Mouse (Mus musculus): ENCODE data around the gene Gm5767. TPM values are rescaled to one million over a fixed set of nuclear protein-coding genes. Genes with fewer than 3 reads are reported as not detected.

Gm5767 gene
- total and polyA plus RNA-seq, 3 experiments: not detected

- Histone ChIP-seq H3K4me1 (ENCODE audit: control insufficient read depth in 1 of 2, insufficient read depth in 2 of 2, low read length in 2 of 2) (peaks cover 6 to 17% of the 10 kb centered on the region in 2 experiments), H3K79me2 (ENCODE audit: control insufficient read depth, insufficient read depth, low read length, poor library complexity) (no peaks in the 10 kb centered on the region; the same call in 1 of the 2 replicates), H3K4me3 (ENCODE audit: control insufficient read depth in 1 of 2, insufficient read depth in 1 of 2, low read depth in 2 of 2, low read length in 2 of 2) (no peak overlapping the region), H3K9me3 (replicated peaks; ENCODE audit: insufficient read depth, low read length) (no peaks in the 10 kb centered on the region), H3K36me3 (ENCODE audit: control insufficient read depth in 1 of 2, insufficient read depth in 2 of 2, low read length in 2 of 2) (peaks cover 0 to 10% of the 10 kb centered on the region in 2 experiments; a peak in 3 of 4 replicates), H3K27me3 (ENCODE audit: control insufficient read depth in 1 of 2, insufficient read depth in 2 of 2, low read length in 2 of 2) (no peaks in the 10 kb centered on the region), H3K27ac (ENCODE audit: control insufficient read depth, low read depth, low read length) (no peak overlapping the region), H3K9ac (ENCODE audit: control insufficient read depth, low read depth, low read length, poor library complexity, severe bottlenecking) (no peak overlapping the region)
- DNase-seq (ENCODE audit: low read depth, low spot score): no peak
- no peak for TF ChIP-seq E2F4 (IDR thresholded peaks at IDR 0.05; ENCODE audit: borderline replicate concordance, low read depth, low read length)
- TF ChIP-seq HCFC1 (IDR thresholded peaks at IDR 0.05; ENCODE audit: low read depth, low read length): no peak
- no peak for TF ChIP-seq GABPA (IDR thresholded peaks at IDR 0.05; ENCODE audit: low read depth, low read length)
- no peak for TF ChIP-seq SIN3A (IDR thresholded peaks at IDR 0.05; ENCODE audit: low read length)
- TF ChIP-seq RCOR1 (IDR thresholded peaks at IDR 0.05; ENCODE audit: low read depth, low read length): no peak
- TF ChIP-seq TCF12 (IDR thresholded peaks at IDR 0.05; ENCODE audit: low read depth, low read length): no peak
- TF ChIP-seq ETS1 (IDR thresholded peaks at IDR 0.05; ENCODE audit: low read depth, low read length): no peak
- TF ChIP-seq SMC3 (IDR thresholded peaks at IDR 0.05; ENCODE audit: low read depth, low read length): no peak
- TF ChIP-seq MEF2A (IDR thresholded peaks at IDR 0.05; ENCODE audit: extremely low read depth, insufficient replicate concordance, low read depth, low read length, poor library complexity, severe bottlenecking): no peak
Measured at GRCm38 (mm10) chr16:8663606-8664539, 16.7 kb upstream of the Gm5767 start.

GRCm38 (mm10) chr16:8665367-8665766 is 15.2 kb upstream of the Gm5767 start:
- Histone ChIP-seq H3K4me3 (ENCODE audit: control insufficient read depth in 1 of 2, insufficient read depth in 1 of 2, low read depth in 2 of 2, low read length in 2 of 2) (no peak overlapping the region), H3K9me3 (replicated peaks; ENCODE audit: insufficient read depth, low read length) (no peaks in the 10 kb centered on the region), H3K9ac (ENCODE audit: control insufficient read depth, low read depth, low read length, poor library complexity, severe bottlenecking) (no peak overlapping the region), H3K79me2 (ENCODE audit: control insufficient read depth, insufficient read depth, low read length, poor library complexity) (no peaks in the 10 kb centered on the region; the same call in 1 of the 2 replicates), H3K36me3 (ENCODE audit: control insufficient read depth in 1 of 2, insufficient read depth in 2 of 2, low read length in 2 of 2) (peaks cover 0 to 10% of the 10 kb centered on the region in 2 experiments; a peak in 3 of 4 replicates), H3K4me1 (ENCODE audit: control insufficient read depth in 1 of 2, insufficient read depth in 2 of 2, low read length in 2 of 2) (peaks cover 6 to 18% of the 10 kb centered on the region in 2 experiments), H3K27ac (ENCODE audit: control insufficient read depth, low read depth, low read length) (no peak overlapping the region), H3K27me3 (ENCODE audit: control insufficient read depth in 1 of 2, insufficient read depth in 2 of 2, low read length in 2 of 2) (no peaks in the 10 kb centered on the region)
- no peak for TF ChIP-seq MAZ (IDR thresholded peaks at IDR 0.05; ENCODE audit: low read depth, low read length)
- TF ChIP-seq RCOR1 (IDR thresholded peaks at IDR 0.05; ENCODE audit: low read depth, low read length): no peak
- TF ChIP-seq ELF1 (IDR thresholded peaks at IDR 0.05; ENCODE audit: low read depth, low read length): no peak
- no peak for TF ChIP-seq ZKSCAN1 (IDR thresholded peaks at IDR 0.05; ENCODE audit: low read depth, low read length)
- TF ChIP-seq EP300 (IDR thresholded peaks at IDR 0.05; ENCODE audit: low read depth in 1 of 2, low read length in 2 of 2): no peak
- TF ChIP-seq MXI1 (IDR thresholded peaks at IDR 0.05; ENCODE audit: low read depth, low read length): no peak
- TF ChIP-seq UBTF (IDR thresholded peaks at IDR 0.05; ENCODE audit: borderline replicate concordance, insufficient read depth, low read depth, low read length): no peak
- no peak for TF ChIP-seq POLR2AphosphoS5 (IDR thresholded peaks at IDR 0.05; ENCODE audit: borderline replicate concordance, low read depth, low read length)
- no peak for TF ChIP-seq MYB (IDR thresholded peaks at IDR 0.05; ENCODE audit: low read depth, low read length)
- no peak for TF ChIP-seq USF2 (IDR thresholded peaks at IDR 0.05; ENCODE audit: borderline replicate concordance in 1 of 2, insufficient read depth in 1 of 2, low read depth in 1 of 2, low read length in 2 of 2)
- no peak for TF ChIP-seq GATA1 (IDR thresholded peaks at IDR 0.05; ENCODE audit: low read depth, low read length)
- no peak for TF ChIP-seq USF1 (IDR thresholded peaks at IDR 0.05; ENCODE audit: low read depth, low read length)
- DNase-seq (ENCODE audit: low read depth, low spot score): no peak
